Mouse (Mus musculus): ENCODE measurements around the gene Ubxn2a.

The Ubxn2a gene

DNA sequence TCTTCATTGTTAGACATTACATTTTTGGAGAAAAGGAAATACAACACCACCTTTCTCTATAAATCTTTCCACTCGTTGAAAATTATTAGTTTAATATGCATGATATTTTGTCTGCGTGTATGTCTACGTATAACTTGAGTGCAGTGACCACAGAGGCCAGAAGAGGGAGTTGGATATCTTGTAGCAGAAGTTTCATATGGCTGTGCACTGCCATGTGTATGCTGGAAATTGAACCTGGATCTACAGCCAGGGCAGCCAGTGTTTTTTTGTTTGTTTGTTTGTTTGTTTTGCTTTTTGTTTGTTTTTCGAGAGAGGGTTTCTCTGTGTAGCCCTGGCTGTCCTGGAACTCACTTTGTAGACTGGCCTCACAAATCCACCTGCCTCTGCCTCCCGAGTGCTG is 28.5 kb downstream of the Ubxn2a start:
- no peak for DNase-seq (ENCODE audit: low spot score in 2 of 2)

- no peak for DNase-seq (ENCODE audit: low spot score in 2 of 2)
Observed at GRCm38 (mm10) chr12:4878296-4878783, 29.2 kb downstream of the Ubxn2a start.

GRCm38 (mm10) chr12:4875623-4876022 is 31.9 kb downstream of the Ubxn2a start:
- DNase-seq (ENCODE audit: low spot score in 2 of 2): no peak

GRCm38 (mm10) chr12:4874161-4874927 is 33.2 kb downstream of the Ubxn2a start, which contains the start of gene Mfsd2b:
Mfsd2b (minus strand) TSS chr12:4874359.
- peak; percentile 33 to 44 for DNase-seq (ENCODE audit: low spot score in 2 of 2)

- no peak for DNase-seq (ENCODE audit: low spot score in 2 of 2)
Observed at GRCm38 (mm10) chr12:4873531-4873930, 34.0 kb downstream of the Ubxn2a start.

DNA sequence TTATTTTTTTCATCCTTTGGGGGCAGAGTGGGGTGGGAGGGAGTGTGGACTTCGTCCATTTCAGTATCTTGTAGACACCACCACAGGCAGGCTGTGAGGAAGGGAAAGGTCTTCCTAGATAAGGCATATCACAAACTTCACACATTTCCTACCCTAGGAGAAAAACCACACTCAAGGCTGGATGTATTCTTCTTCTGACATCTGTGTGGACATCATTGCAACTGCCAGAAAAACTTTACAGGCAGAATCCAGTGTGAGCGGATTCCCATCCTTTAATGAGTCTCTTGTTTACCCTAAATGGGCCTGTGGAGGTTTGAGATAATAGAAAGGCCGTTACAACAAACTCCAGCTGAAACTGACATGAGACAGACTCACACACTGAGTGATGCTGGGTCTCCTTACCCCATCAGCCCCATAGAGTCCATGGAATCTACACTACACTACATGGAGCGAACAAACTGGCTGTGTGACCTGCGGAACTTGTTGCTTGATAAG is 34.5 kb downstream of the Ubxn2a start:
- DNase-seq (ENCODE audit: low spot score in 2 of 2): no peak

- DNase-seq (ENCODE audit: low spot score in 2 of 2): no peak
Observed at GRCm38 (mm10) chr12:4872273-4872672, 35.2 kb downstream of the Ubxn2a start.

DNA sequence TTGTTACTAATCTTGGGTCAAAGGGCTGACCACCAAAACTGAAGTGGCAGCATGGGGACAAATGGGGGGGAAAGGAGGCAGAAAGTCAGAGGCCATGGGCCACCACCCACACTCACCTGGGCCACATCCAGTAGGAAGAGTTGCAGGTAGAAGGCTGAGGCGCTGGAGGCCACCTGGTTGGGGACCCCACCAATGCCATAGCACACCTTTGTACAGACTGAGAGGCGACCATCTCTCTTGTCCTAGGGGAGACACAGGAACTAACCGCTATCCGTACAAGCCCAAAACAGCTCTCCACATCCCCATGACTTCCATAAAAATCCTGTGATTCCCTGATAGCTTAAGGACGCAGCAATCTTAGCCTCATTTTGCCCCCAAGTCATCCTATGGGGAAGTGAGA is 36.2 kb downstream of the Ubxn2a start:
- DNase-seq (ENCODE audit: low spot score in 2 of 2): no peak

- no peak for DNase-seq (ENCODE audit: low spot score in 2 of 2)
Observed at GRCm38 (mm10) chr12:4868924-4869323, 38.6 kb downstream of the Ubxn2a start.

GRCm38 (mm10) chr12:4864338-4864690 is 43.2 kb downstream of the Ubxn2a start:
- DNase-seq (ENCODE audit: low spot score in 2 of 2): no peak

GRCm38 (mm10) chr12:4863654-4864337 is 43.7 kb downstream of the Ubxn2a start:
- no peak for DNase-seq (ENCODE audit: low spot score in 2 of 2)

GRCm38 (mm10) chr12:4862672-4863071 is 44.8 kb downstream of the Ubxn2a start:
- no peak for DNase-seq (ENCODE audit: low spot score in 2 of 2)

GRCm38 (mm10) chr12:4859241-4859914 is 48.1 kb downstream of the Ubxn2a start:
- DNase-seq (ENCODE audit: low spot score in 2 of 2): no peak

DNA sequence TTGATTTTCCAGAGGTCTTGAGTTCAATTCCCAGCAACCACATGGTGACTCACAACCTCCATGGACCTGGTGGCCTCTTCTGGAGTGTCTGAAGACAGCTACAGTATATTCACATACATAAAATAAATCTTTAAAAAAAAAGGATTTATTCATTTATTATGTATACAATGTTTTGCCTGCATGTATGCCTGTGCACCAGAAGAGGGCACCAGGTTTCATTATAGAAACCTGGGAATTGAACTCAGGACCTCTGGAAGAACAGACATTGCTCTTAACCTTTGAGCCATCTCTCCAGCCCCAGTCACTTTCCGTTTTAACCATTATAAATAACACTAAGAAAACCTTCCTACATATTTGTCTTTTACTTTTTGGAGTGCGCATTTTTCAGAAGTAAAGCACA is 50.7 kb downstream of the Ubxn2a start:
- no peak for DNase-seq (ENCODE audit: low spot score in 2 of 2)

- peak; percentile 35 to 46 for DNase-seq (ENCODE audit: low spot score in 2 of 2)
Observed at GRCm38 (mm10) chr12:4856160-4856559, 51.3 kb downstream of the Ubxn2a start.

GRCm38 (mm10) chr12:4843741-4844140 is 63.8 kb downstream of the Ubxn2a start:
- DNase-seq (ENCODE audit: low spot score in 2 of 2): peak; percentile 39 to 44

DNA sequence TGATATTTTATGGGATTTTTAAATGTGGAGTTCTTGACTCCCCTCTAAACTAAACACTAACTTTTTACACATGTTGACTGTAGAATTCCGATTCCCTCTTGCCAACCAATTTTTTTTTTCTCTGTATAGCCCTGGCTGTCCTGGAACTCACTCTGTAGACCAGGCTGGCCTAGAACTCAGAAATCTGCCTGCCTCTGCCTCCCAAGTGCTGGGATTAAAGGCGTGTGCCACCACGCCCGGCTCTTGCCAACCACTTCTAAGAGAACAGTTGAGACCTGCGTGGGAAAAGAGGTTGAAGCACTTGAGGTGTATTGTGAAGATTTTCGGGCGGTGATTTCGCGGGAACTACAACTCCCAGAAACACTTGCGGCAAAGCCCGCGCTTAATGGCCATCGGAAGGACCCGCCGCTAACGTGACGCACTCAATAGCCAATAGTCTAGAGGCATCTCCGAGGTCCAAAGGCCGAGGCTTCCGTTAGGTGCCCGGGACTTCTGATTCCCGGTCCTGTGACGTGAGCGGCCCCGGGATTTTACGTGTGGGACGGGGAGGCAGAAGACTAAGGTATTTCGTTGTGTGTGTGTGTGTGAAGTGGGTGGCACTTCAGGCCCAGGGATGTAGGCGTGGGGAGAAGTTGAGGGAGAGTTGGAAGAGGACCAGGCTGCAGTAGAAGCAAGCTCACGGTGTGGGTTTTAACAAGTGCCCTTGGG is 64.5 kb downstream of the Ubxn2a start, which contains the start of gene Wdcp:
Gene Wdcp, plus strand, starts transcription at position 414 of the 708 bp plus-strand sequence.
- peak; percentile 74 to 82 for DNase-seq (ENCODE audit: low spot score in 2 of 2)

GRCm38 (mm10) chr12:4842456-4842855 is 65.0 kb downstream of the Ubxn2a start:
- no peak for DNase-seq (ENCODE audit: low spot score in 2 of 2)

GRCm38 (mm10) chr12:4841392-4841887 is 66.1 kb downstream of the Ubxn2a start, which contains the start of gene Fkbp1b:
Fkbp1b (minus strand) TSS chr12:4841591.
- DNase-seq (ENCODE audit: low spot score in 2 of 2): no peak

- DNase-seq (ENCODE audit: low spot score in 2 of 2): no peak
Observed at GRCm38 (mm10) chr12:4840741-4841140, 66.8 kb downstream of the Ubxn2a start.

DNA sequence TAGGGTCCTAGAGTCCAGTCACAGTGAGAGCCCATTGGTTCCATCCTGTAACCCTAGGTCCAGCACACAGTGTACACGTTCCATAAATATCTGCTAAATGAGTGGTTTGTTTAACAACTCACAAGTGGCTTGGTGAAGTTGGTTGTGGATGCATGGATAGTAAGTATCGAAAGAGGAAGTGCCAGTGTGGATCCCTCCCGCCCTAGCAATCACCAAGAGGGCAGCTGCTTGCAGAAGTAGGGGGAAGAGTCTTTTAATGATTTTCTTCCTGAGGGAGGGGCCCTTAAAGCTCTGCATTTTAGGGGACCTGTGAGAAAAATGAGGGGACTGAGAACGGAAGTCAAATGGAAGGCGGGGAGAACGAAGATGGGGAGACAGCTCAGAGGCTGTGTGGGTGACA is 67.5 kb downstream of the Ubxn2a start:
- DNase-seq (ENCODE audit: low spot score in 2 of 2): no peak

All from natural killer cell, adult 2 months (primary cell).